Mouse (Mus musculus) retina, postnatal 1 day (tissue): ENCODE measurements around the gene Smyd5.
"Not testable (repeated sequence)": the region's sequence is repeated elsewhere in the genome, so short reads cannot be mapped to it uniquely, and the experiment has no call there.

ENCODE experiments used
- DNase-seq: peaks from one replicate; pipeline ENCODE4 v3.0.0-alpha.2; 2012

The Smyd5 gene

DNA sequence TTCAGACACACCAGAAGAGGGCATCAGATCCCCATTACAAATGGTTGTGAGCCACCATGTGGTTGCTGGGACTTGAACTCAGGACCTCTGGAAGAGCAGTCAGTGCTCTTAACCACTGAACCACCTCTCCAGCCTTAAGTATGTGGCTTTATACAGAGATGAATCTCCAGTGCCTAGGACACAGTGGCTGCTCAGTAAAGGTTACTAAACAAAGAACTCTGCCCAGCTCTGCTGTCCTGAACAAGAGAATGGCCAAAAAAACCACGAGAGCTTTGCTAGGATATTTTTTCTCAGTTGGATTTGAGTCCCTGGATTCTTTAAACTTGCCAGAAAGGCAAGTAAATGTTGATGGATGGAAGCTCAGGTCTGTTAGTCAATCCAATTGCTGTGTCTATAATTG lies 18.4 kb downstream of the Smyd5 start:
- DNase-seq: not testable (repeated sequence)

DNA sequence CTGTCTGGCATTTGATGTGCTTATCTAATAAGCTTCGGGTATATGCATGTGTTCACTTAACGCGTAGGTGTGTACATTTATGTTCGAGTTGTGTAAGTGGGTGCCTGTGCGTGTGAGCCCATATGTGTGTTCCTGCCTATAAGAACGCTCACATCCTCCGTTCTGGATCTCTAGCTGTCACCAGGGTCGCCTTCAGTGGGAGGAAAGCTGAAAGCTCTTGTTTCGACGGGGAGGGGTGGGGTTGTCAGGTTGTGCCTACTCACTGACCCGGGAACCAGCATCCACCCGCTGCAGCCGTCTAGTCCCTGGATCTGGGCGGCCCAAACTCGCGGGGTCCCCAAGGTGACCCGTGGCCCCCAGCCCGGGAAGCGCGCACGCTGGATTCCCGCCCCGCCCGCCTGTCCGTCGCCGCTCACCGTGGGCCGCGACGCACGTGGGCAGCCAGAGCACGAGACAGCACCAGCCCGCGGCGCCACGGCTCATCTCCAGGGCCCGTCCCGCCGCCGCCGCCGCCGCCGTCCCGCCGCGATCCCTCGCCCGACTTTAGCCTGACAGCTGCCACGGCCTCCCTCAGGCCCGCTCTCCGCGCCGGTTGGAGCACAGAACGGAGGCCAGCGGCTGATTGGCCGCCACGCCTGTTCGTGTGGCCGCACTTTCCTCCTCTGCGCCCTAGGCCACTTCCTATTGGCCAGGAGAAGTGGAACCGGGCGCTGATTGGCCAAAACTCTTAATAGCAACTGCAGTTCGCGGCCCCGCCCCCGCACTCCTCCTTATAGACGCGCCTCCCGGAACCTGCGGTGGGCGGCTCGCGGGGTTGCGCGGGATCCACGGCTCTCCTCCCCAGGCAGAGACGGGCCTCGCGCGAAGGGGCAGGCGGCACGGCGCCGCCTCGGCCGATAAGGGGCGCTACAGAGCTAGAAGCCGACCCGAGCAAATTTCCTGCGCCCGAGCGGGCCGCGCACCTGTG lies 19.2 kb downstream of the Smyd5 start, which contains the start of gene Cct7:
Cct7 (plus strand) TSS at position 818 of the 967 bp plus-strand sequence.
- DNase-seq: peak; percentile 100

DNA sequence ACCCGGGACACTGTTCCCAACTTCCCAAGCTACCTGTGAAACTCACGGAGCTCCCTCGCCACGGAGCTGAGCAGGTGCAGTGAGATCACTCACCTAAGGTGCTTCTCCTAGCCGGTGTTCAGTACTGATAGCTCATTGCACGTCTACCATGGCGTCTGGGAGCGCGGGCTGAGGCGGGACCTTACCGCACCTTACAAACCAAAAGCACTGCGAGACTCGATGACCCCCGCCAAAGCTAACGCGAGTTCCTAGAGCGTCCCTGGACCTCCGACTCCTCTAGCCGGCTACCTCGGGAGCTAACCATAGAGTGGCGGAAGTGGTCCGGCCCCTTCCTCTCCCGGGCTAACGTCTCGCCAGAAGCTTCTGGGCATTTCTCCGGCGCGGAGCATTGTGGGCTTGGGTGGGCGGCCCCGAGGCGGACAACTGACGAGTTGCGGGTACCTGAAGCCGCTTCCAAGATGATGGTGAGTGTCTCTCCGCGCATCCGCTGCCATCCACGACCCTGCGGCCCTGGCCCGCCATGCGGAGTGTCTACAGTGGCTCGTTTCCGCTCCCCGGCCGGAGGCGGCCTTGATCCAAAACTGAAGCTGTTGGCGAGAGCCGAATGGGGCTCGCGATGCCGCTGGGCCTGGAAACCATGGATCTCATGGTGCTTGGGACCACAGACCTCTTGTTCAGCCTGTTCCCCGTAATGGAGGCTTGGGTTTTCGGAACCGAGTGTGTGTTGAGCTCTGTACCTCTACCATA lies 20.0 kb downstream of the Smyd5 start, which contains the start of gene Pradc1:
Pradc1 (minus strand) TSS at position 307 of the 747 bp plus-strand sequence.
- peak; percentile 99 for DNase-seq

DNA sequence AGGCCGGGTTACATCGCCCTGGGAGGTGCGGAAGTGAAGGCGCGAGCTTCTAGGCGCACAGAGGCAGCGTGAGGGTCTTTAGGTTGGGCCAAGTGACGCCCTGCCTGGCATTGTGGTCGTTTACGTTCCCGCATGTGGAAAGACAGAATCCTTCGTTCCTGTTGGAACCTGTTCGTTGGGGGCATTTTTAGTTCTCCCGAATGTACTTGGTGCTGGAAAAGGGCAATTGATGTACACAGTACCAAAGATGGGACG lies 20.5 kb downstream of the Smyd5 start:
- no peak for DNase-seq

DNA sequence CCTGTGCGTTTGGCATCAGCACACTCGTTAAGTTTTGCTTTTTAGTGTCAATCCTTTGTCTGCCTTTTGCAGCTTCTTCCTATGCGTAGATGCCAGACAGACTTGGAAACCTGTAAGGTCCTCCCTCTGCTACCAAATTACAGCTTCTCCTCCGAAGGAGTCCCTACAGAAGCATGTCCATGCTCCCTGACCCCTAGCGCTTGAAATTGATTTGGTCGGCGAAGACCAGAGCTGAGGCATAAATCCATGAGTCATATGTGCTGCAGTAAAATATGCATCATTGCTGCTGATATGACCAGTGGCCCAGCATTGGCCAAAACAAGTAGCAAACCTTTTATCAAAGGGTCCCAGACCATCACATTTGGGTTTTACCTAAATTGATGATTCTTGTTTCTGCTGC lies 21.0 kb downstream of the Smyd5 start:
- no peak for DNase-seq

DNA sequence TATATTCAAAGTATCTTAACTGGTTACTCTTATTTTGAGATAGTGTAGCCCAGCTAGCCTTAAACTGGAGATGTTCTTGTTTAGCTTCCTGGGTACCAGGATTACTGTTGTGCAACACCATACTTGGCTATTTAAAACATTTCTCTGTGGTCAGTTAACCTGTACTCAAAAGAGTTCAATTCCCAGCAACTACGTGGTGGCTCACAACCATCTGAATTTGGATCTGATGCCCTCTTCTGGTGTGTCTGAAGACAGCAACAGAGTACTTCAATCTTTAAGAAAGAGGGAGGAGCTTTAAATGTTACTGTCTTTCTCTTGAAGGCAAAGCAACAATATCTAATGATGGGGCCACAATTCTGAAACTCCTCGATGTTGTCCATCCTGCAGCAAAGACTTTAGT lies 27.8 kb downstream of the Smyd5 start:
- no peak for DNase-seq

DNA sequence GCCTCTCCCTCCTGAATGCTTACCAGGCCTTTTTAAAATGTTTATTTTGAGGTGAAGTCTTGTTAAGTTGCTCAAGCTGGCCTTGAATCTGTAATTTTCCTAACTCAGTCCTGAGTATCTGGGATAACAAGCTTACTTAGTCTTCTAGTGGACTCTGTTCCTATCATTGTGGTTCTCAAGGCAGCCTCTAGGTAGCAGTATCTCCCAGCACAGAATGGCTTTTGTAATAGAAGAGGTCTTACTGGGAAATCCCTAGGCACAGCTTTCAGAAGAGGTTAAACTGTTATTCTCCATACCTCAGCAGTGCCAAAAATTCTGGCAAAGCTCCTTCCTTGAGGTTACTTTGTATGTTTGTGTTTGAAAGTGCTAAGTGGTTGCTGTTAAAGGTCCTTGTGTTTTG lies 33.6 kb downstream of the Smyd5 start:
- DNase-seq: peak; percentile 46

DNA sequence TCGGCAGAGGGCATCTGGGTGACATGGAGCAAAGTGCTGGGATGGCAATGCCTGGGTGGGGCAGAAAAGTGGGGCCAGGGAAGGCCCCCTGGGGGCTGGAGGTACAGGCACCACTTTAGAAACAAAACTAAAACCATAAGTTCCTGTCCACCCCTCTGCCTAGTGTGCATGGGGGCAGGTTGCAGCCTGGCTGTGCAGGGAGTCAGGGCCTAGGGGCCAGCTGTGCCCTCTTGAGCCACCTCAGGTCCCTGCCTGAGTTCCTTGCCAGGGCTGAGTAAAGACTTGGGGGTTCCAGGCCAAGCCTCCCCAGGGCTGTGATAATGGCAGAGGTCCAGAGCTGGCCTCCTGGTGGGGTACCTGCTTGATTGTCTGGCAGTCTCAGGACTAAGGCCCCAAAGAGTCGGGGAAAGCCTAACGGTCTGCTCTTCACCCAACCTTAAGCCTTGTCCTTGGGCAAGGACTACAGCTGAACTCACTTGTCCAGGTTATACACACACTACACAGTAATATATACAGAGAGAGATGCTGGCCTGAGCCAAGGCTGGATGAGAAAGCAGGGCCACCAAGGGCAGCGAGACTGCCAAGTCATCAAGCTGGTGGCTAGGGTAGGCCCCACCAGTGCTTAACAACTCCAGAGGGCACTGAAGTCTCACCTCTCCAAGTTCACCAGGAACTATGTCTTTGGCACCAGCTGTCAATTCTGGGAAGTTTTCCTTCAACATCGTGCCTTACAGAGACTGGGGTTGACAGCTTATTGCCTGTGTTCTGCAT lies 38.1 kb downstream of the Smyd5 start:
- DNase-seq: no peak

DNA sequence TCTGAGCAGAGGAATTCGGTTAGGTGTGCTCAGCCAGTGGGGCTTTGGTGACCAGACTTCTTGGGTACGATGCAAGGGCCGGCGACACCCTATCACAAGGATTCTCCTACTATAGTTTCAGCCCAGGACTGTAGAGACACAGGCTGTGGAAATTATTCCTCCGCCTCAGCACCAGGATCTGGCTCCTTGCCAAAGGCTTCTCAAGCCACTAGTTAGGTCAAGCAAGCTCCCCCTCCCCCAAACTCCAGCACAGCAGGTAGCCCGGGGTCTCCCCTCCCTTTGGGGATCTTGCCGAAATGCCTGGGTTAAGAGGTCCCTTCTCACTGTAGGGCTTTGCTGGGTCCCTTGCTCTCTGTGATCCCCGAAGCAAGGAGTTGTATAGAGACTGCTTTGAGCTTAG lies 40.2 kb downstream of the Smyd5 start:
- peak; percentile 55 for DNase-seq

DNA sequence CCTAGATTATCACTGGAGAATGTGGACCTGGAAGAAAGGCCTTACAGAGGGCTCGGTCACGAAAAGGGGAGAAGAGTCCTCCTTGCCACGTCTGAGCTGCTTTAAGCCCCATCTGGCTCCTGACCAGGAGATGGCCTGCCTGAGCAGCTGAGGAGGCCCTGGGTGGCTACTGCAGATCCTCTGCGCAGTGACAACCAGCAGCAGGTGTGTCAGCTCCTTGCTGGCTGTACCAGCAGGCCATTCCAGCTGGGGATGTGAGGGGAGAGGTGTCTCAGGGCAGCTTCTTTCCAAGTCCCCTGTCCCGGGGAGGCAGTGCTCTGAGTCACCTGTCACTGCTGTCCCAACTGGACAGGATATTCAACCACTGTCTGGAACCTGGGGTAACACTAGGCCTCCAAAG lies 40.8 kb downstream of the Smyd5 start:
- DNase-seq: no peak

DNA sequence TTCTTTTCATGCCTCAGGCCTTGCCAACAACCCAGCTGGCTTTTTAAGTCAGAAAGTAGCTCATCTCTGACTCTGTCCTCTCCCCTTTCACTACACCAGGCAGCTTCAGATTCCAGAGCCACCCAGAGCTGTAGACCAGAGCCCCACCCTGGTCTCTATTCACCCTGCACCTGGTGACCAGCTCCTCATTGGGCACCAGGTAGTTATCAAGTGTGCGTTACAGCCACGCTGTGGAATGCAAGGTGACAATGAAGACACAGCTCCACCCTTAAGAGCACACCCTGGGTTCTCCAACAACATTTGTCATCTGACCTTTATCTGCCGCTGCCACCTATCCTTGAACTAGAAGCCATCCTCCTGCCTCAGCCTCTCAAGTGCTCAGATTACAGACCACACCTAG lies 43.8 kb downstream of the Smyd5 start:
- no peak for DNase-seq

DNA sequence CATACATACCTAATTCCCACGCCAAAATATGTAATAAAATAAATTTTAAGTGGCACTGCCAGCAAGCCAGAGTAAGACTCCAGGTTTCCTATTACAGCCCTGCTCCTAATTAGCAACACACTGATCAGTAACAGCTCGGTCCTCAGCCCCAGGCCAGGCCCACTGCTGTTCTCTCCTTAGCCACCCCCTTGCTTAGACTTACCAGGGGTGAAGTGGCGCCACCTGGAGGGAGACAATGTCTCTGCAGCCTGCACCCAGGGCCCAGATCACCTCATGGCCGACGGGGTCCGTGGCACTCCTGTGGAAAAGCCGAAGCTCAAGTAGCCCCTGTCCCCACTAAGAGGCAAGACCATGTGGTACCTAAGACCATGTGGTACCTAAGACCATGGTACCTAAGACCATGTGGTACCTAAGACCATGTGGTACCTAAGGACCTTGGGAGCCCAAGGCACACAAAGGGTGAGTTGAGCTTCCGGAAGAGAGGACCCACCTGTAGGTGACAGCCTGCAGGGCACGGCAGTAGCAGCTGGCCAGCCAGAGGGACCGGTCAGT lies 45.7 kb downstream of the Smyd5 start:
- DNase-seq: peak; percentile 58

DNA sequence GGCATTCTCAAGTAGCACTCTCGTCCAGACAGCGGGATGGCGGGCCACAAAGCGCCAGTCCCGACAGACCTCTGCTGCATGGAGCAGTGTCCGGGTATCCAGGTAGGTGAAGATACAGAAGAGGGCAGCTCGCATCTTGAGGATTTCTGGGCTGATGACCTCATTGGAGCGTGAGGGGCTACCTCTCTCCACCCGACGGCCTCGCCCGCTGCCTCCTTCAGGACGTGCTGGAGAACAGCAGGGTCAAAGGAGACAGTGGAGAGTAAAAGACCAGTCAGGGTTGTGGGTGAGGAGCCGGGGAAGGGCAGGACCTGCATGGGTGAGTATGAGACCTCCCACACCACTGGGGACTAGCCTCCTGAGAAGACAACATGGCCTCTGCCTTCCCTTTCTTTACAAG lies 46.6 kb downstream of the Smyd5 start:
- DNase-seq: no peak

DNA sequence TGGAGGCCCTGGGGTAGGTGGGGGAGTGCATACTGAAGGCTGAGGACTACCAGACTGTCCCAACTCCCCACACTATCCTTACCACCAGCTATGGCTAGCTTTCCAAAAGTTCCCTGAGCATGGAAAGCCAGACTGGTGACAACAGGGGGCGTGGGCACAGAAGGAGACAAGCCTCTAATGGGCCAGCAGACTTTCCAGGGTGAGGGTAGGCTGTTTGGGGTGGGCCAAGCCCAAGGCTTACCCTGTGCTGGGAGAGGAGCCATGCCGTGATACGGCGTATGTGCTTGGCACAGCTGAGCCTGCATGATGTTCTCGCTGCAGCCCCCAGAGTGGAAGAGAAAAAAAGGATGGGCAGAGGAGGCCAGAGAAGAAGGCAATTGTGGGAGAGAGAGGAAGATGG lies 48.2 kb downstream of the Smyd5 start:
- no peak for DNase-seq

DNA sequence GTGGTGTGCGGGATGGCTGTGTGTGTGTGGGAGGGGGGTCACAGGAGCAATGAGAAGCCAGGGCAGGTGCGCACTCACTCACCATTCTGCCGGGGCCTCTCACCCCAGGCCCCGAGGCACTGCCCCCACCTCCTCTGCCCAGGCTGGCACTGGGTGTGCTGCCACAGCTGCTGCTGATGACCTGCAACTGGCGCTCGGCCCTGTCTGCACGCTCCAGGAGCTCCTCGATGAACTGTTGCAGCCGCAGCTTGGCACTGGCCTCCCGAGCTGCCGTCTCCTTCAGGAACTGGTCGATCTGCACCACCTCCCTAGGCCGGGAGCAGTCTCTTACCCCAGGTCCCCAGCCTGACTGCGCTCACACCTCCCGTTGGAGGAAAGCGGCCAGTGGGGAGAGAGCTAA lies 48.9 kb downstream of the Smyd5 start:
- no peak for DNase-seq

DNA sequence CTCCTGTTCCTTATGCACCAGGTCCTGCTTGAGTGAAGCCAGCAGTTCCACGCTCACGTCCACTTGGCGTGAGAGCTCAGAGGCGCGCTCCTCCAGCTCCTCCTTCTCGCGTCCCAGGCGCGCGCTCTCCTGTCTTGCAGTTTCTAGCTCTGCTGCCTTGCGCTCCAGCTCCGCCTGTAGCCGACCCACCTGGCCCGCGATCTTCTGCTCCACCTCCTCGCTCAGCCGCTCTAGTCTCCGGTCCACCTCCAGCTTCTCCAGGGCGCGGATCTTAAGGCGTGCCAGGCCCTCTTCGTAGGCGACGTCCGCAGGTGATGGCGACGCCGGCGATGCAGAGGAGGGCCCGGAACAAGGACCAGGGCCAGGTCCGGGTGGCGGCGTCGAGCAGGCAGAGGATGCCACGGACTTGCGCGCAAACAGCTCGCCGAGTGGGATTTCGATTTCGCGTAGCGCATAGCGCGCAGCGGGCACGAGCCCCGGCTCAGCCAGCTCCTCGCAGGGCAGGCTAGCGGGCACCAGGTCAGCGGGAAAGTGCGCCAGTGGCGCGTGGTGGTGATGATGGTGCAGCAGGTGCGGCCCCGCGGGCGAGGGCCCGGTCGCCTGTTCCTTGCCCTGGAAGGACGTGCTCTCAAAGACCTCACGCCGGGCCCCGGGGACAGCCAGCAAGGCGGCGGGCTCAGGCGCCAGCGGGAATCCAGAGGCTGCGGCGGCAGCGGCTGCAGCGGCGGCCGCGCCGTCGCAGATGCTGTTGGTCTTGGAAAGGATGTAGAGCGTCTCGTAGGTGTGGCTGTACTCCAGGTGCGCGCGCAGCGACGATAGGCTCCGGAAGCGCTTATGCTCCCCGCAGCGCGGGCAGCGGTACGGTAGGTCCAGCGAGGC lies 52.3 kb downstream of the Smyd5 start:
- peak; percentile 47 for DNase-seq

DNA sequence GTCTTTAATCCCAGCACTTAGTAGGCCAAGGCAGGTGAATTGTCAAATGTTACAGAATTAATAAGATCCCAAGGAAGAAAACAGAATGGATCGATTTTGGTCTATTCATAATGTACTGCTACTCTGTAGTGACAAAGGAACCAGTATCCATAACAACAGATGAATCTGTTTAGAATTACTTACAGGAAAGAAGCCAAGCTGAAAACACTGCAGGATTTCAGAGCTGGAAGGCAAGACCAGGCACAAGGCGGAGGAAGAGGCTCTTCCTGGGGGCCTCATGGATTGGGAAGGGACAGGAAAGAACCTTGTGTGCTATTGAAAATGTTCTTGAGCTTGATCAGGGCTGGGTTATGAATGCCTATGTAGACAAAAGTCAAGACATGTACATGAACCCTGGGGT lies 53.9 kb downstream of the Smyd5 start:
- no peak for DNase-seq

DNA sequence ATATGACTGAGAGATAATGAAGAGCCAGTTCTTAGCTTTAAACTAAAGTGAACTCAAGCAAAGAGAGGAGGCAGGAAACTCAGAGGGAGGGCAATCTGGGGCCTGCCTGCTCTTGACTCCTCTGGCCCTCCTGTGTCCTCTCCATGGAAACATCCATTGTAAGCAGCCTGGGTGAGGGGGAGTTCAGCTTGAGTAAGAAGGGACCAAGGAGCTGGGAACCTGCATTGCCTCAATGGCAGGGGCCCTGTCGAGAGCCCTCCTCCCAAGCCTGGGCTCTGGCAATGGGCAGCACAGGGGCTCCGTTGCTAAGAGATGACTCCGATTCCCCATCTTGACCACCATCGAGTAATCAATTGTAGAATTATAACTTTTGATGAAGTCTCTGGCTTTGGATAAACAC lies 56.7 kb downstream of the Smyd5 start:
- no peak for DNase-seq

DNA sequence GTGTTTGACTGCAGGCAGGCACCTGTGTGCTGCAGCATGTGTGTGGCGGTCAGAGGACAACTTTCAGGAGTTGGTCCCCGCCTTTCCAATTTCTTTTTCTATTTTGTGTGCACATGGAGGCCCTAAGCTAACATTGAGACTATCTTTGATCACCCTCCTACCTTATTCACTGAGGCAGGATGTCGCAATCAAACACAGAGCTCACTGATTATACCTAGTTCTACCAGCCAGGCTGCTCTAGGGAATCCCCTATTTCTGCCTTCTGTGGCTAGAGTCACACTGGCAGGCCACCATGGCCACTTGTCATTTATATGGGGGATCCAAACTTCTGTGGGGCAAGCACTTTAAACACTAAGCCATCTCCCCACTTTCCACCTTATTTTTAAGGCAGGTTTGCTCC lies 57.9 kb downstream of the Smyd5 start:
- no peak for DNase-seq

DNA sequence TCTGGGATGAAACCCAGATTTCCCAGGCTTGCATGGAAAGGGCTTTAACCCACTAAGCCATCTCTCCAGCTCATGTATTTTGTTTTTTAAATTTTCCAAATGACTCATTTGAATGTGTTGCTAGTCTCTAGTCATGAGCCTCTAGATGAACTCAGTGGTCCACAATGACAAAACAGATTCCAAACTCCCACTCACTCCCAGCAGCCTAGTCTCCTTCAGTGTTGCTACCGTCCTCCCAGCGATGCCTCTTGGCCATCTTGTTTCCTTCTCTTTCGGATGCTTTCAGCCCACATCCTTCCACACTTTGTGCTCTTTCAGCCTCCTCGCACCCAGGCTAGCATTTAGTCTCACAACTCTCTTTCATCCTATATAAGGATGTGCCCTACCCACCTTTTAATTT lies 58.5 kb downstream of the Smyd5 start:
- DNase-seq: no peak

DNA sequence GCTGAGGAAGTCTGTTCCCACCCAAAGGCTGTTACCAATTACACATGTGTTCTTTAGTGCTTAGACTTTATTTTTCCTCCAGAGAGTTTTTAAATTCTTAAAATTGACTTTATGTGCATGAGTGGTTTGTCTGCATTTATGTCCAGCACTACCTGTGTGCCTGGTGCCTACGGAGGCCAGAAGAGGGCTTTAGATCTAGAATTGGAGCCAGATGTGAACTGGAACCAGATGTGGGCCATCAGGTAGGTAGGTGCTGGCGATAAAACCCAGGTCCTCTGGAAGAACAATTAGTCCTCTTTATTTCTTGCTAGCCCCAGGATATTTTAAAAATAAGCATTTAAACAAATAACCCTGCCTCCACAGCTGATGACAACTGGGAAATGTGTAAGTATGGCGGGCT lies 59.8 kb downstream of the Smyd5 start:
- no peak for DNase-seq
